Mouse (Mus musculus) hindbrain, postnatal 0 days (tissue): ENCODE measurements at regions not wholly inside any gene's neighbourhood (a gene's known extent, or its start where the extent isn't known, plus 50 kb on each side); places are given as distances from the start of the nearest gene placed in this dataset.

ENCODE experiments used
- ATAC-seq: fragments of 200-750 bp; cut with Nextera tagmentation; 2 replicates; pipeline ENCODE4 v1.8.0; 2017; ENCODE audit warnings: mild to moderate bottlenecking, moderate TSS enrichment, moderate library complexity
- DNase-seq: peaks from one replicate; pipeline ENCODE4 v3.0.0-alpha.2; 2015; ENCODE audit warnings: low spot score
- H3K27ac ChIP-seq: fragments of 300-500 bp; sonication (generic); 2 replicates; pipeline ENCODE4 v1.5.1; 2014; ENCODE audit warnings: mild to moderate bottlenecking
- H3K27me3 ChIP-seq: fragments of 300-500 bp; sonication (generic); 2 replicates; pipeline ENCODE4 v1.6.1; 2014; ENCODE audit warnings: low read length, mixed read lengths; ENCODE audit not compliant: insufficient read depth
- H3K36me3 ChIP-seq: fragments of 300-500 bp; sonication (generic); 2 replicates; pipeline ENCODE4 v1.6.1; 2014; ENCODE audit warnings: low read length, mixed read lengths; ENCODE audit not compliant: insufficient read depth
- H3K4me1 ChIP-seq: fragments of 300-500 bp; sonication (generic); 2 replicates; pipeline ENCODE4 v1.6.1; 2014; ENCODE audit warnings: antibody characterized with exemption, low read length, mixed read lengths; ENCODE audit not compliant: insufficient read depth
- H3K4me2 ChIP-seq: fragments of 300-500 bp; sonication (generic); 2 replicates; pipeline ENCODE4 v1.6.1; 2014; ENCODE audit warnings: low read depth, mild to moderate bottlenecking, low read length, moderate library complexity, mixed read lengths
- H3K4me3 ChIP-seq: fragments of 300-500 bp; sonication (generic); 2 replicates; pipeline ENCODE4 v1.5.1; 2014; ENCODE audit warnings: low read length
- H3K9ac ChIP-seq: fragments of 300-500 bp; sonication (generic); replicated peaks from 2 replicates; pipeline ENCODE4 v1.6.1; 2014; ENCODE audit warnings: mild to moderate bottlenecking, low read length, moderate library complexity, mixed read lengths
- H3K9me3 ChIP-seq: fragments of 300-500 bp; sonication (generic); 2 replicates; pipeline ENCODE4 v1.6.1; 2016; ENCODE audit warnings: low read length, mixed read lengths
- CTCF ChIP-seq: IDR thresholded peaks from 2 replicates; pipeline ENCODE4 v1.5.1; 2016; ENCODE audit warnings: antibody characterized with exemption, control low read depth, low read depth
- WGBS: fragments of 180-500 bp; shearing (Covaris S2); extraction: QIAGEN DNeasy Blood & Tissue Kit; methylation state at CpG from one replicate; pipeline ENCODE4 v1.1.7; 2014; 5-methylcytosine and 5-hydroxymethylcytosine counted together

DNA sequence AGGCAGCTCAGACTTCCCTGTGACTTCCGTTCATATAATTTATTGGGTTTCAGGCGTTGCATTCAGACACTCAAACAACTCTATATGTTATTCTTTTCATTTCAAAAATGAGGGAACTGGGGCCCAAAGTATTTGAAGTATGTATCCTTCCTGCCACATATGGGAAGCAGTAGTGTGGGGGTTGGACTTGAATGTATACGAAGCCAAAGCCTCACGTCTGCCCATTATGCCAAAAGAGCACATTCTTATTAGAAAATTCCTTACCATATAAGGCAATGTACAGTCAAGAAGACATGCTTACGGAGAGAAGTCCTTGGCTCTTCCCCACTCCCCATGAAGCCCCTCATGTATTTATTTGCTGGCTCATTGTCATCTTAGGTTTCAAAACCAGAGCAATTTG is 97.4 kb downstream of the Evx1 start:
- no peak for TF ChIP-seq CTCF
- no peaks in the 10 kb centered on the region for H3K36me3 ChIP-seq
- DNase-seq: no peak
- no peak overlapping the region for H3K9ac ChIP-seq
- no peaks in the 10 kb centered on the region for H3K27me3 ChIP-seq
- H3K27ac ChIP-seq: no peak overlapping the region
- H3K9me3 ChIP-seq: no peaks in the 10 kb centered on the region
- H3K4me1 ChIP-seq: no peaks in the 10 kb centered on the region
- H3K4me2 ChIP-seq: no peak overlapping the region
- 86% methylated on average over 5 of the region's 5 CpGs for WGBS
- no peak overlapping the region for H3K4me3 ChIP-seq
- no peak for ATAC-seq

GRCm38 (mm10) chr6:52411302-52411701 is 98.0 kb downstream of the Evx1 start:
- H3K4me3 ChIP-seq: no peak overlapping the region
- H3K36me3 ChIP-seq: no peaks in the 10 kb centered on the region
- H3K4me2 ChIP-seq: no peak overlapping the region
- DNase-seq (no peak), ATAC-seq (no peak)
- H3K27me3 ChIP-seq: no peaks in the 10 kb centered on the region
- H3K27ac ChIP-seq: no peak overlapping the region
- no peak overlapping the region for H3K9ac ChIP-seq
- H3K4me1 ChIP-seq: no peaks in the 10 kb centered on the region
- no peak for TF ChIP-seq CTCF
- H3K9me3 ChIP-seq: no peaks in the 10 kb centered on the region
- 92% methylated on average over 2 of the region's 2 CpGs for WGBS

DNA sequence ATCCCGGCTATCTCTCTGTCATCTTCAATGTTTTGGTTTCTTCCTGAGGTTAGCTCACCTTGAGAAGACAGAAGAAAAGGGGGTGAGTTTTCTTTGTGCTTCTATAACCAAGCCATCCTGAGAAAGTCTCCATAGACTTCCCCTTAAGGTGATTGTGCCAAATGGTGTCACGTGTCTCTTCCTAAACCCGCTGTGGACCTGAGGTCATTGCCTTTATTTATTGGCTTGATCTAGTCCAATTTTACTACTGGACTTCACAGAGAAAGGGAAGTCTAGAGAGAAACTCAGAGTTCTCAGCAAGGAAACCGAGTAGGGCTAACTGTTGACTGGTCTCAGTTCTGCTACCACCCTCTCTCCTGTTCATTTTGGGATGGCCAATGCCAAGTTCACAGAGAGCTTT is 100.3 kb downstream of the Evx1 start:
- TF ChIP-seq CTCF: no peak
- 91% methylated on average over 4 of the region's 4 CpGs for WGBS
- peaks cover 9% of the 10 kb centered on the region for H3K4me1 ChIP-seq
- no peak overlapping the region for H3K4me2 ChIP-seq
- H3K9me3 ChIP-seq: no peaks in the 10 kb centered on the region
- H3K4me3 ChIP-seq: no peak overlapping the region
- no peak overlapping the region for H3K9ac ChIP-seq
- DNase-seq (no peak), ATAC-seq (no peak)
- no peaks in the 10 kb centered on the region for H3K27me3 ChIP-seq
- H3K36me3 ChIP-seq: no peaks in the 10 kb centered on the region
- no peak overlapping the region for H3K27ac ChIP-seq

GRCm38 (mm10) chr6:52415341-52415946 is 102.1 kb downstream of the Evx1 start:
- no peak overlapping the region for H3K27ac ChIP-seq
- no peaks in the 10 kb centered on the region for H3K36me3 ChIP-seq
- no peak overlapping the region for H3K9ac ChIP-seq
- H3K4me3 ChIP-seq: no peak overlapping the region
- no peak for DNase-seq
- no peak overlapping the region for H3K4me2 ChIP-seq
- TF ChIP-seq CTCF: no peak
- ATAC-seq: no peak
- 89% methylated on average over 14 of the region's 14 CpGs for WGBS
- no peaks in the 10 kb centered on the region for H3K9me3 ChIP-seq
- H3K27me3 ChIP-seq: no peaks in the 10 kb centered on the region
- H3K4me1 ChIP-seq: peaks cover 9% of the 10 kb centered on the region

DNA sequence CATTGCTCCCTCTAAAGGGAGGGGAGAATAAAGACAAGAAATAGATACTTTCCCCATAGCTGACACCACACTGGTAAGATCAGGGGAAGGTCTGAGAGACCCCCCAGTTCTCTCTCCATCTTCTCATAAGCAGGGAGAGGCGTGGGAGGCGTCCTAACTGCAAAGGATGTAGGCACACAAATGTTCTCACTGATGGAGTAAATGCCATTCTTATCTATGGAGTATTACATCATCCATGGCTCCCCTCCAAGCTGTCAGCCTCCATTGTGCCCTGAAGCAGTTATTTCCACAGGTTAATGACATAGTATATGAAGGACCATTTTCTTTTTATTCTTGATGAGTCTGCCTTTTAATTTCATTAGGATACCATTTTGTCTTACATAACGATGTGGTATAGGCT is 103.2 kb downstream of the Evx1 start:
- Histone ChIP-seq H3K36me3 (no peaks in the 10 kb centered on the region), H3K4me3 (no peak overlapping the region), H3K27ac (no peak overlapping the region), H3K4me2 (no peak overlapping the region), H3K4me1 (peaks cover 9% of the 10 kb centered on the region), H3K27me3 (no peaks in the 10 kb centered on the region), H3K9me3 (no peaks in the 10 kb centered on the region), H3K9ac (no peak overlapping the region)
- no peak for TF ChIP-seq CTCF
- ATAC-seq (no peak), DNase-seq (no peak)
- 82% methylated on average over 3 of the region's 3 CpGs for WGBS

GRCm38 (mm10) chr6:52417439-52418124 is 104.3 kb downstream of the Evx1 start:
- DNase-seq (peak; percentile 64), ATAC-seq (no peak; the same call in 1 of the 2 replicates)
- Histone ChIP-seq H3K36me3 (no peaks in the 10 kb centered on the region), H3K27ac (no peak overlapping the region), H3K9me3 (no peaks in the 10 kb centered on the region), H3K4me2 (no peak overlapping the region), H3K27me3 (no peaks in the 10 kb centered on the region), H3K4me1 (peaks cover 9% of the 10 kb centered on the region), H3K9ac (no peak overlapping the region), H3K4me3 (no peak overlapping the region)
- 51% methylated on average over 10 of the region's 10 CpGs for WGBS
- TF ChIP-seq CTCF: no peak
